Mouse (Mus musculus) stomach, postnatal 0 days (tissue): Measurements from ENCODE around the gene Sgpp1.

Experiments
- CTCF ChIP-seq: IDR thresholded peaks from 2 replicates; pipeline ENCODE4 v1.5.1; 2016; ENCODE audit warnings: antibody characterized with exemption, low read depth, mild to moderate bottlenecking, moderate library complexity
- EP300 ChIP-seq: optimal IDR thresholded peaks from 2 replicates; pipeline ENCODE3; 2016; ENCODE audit warnings: antibody characterized with exemption

DNA sequence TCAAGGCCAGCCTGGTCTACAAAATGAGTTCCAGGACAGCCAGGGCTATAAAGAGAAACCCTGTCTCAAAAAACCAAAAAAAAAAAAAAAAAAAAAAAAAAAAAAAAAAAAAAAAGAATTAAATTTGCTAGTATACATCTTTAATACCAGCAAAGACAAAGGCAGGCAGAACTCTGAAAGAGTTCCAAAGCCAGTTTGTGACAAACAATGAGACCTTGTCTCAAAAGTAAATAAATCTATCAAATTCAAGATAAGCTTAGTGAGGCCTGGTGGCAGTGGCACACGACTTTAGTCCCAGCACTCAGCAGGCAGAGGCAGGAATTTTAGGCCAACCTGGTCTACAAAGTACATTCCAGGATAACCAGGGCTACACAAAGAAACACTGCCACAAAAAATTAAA lies 5.7 kb downstream of the Sgpp1 start:
- TF ChIP-seq EP300 (no peak), CTCF (no peak)
